Mouse (Mus musculus) hindbrain, postnatal 0 days (tissue): ENCODE results near the gene Cdx4. TPM values are rescaled to one million over a fixed set of nuclear protein-coding genes. Genes with fewer than 3 reads are reported as not detected.

Experiments used
- ATAC-seq: fragments of 200-750 bp; cut with Nextera tagmentation; 2 replicates; pipeline ENCODE4 v1.8.0; 2017; ENCODE audit warnings: mild to moderate bottlenecking, moderate TSS enrichment, moderate library complexity
- DNase-seq: peaks from one replicate; pipeline ENCODE4 v3.0.0-alpha.2; 2015; ENCODE audit warnings: low spot score
- H3K27ac ChIP-seq: fragments of 300-500 bp; sonication (generic); 2 replicates; pipeline ENCODE4 v1.5.1; 2014; ENCODE audit warnings: mild to moderate bottlenecking
- H3K27me3 ChIP-seq: fragments of 300-500 bp; sonication (generic); 2 replicates; pipeline ENCODE4 v1.6.1; 2014; ENCODE audit warnings: low read length, mixed read lengths; ENCODE audit not compliant: insufficient read depth
- H3K36me3 ChIP-seq: fragments of 300-500 bp; sonication (generic); 2 replicates; pipeline ENCODE4 v1.6.1; 2014; ENCODE audit warnings: low read length, mixed read lengths; ENCODE audit not compliant: insufficient read depth
- H3K4me1 ChIP-seq: fragments of 300-500 bp; sonication (generic); 2 replicates; pipeline ENCODE4 v1.6.1; 2014; ENCODE audit warnings: antibody characterized with exemption, low read length, mixed read lengths; ENCODE audit not compliant: insufficient read depth
- H3K4me2 ChIP-seq: fragments of 300-500 bp; sonication (generic); 2 replicates; pipeline ENCODE4 v1.6.1; 2014; ENCODE audit warnings: low read depth, mild to moderate bottlenecking, low read length, moderate library complexity, mixed read lengths
- H3K4me3 ChIP-seq: fragments of 300-500 bp; sonication (generic); 2 replicates; pipeline ENCODE4 v1.5.1; 2014; ENCODE audit warnings: low read length
- H3K9ac ChIP-seq: fragments of 300-500 bp; sonication (generic); replicated peaks from 2 replicates; pipeline ENCODE4 v1.6.1; 2014; ENCODE audit warnings: mild to moderate bottlenecking, low read length, moderate library complexity, mixed read lengths
- H3K9me3 ChIP-seq: fragments of 300-500 bp; sonication (generic); 2 replicates; pipeline ENCODE4 v1.6.1; 2016; ENCODE audit warnings: low read length, mixed read lengths
- CTCF ChIP-seq: IDR thresholded peaks from 2 replicates; pipeline ENCODE4 v1.5.1; 2016; ENCODE audit warnings: antibody characterized with exemption, control low read depth, low read depth
- WGBS: fragments of 180-500 bp; shearing (Covaris S2); extraction: QIAGEN DNeasy Blood & Tissue Kit; methylation state at CpG from one replicate; pipeline ENCODE4 v1.1.7; 2014; 5-methylcytosine and 5-hydroxymethylcytosine counted together
- polyA plus RNA-seq: library from polyadenylated mRNA; unstranded; fragments of >200 nt; fragmentation: Nextera tagmentation; extraction: Ambion mirVana; gene quantifications from 2 replicates; pipeline ENCODE4 v1.2.1, GENCODE M21; 2015
- total RNA-seq: library from RNA; depleted of rRNA; stranded (reverse); fragments of >200 nt; gene quantifications from 2 replicates; pipeline ENCODE4 v1.2.3, GENCODE M21; 2014

Gene Cdx4
- total and polyA plus RNA-seq, 2 experiments from 2014 or later: not detected

GRCm38 (mm10) chrX:103355784-103356183 lies 34.6 kb downstream of the Cdx4 start:
- no peak for TF ChIP-seq CTCF
- peak overlapping the region; percentile 59 for H3K4me3 ChIP-seq
- WGBS: 49% methylated on average over 5 of the region's 5 CpGs
- ATAC-seq (peak; percentile 12; the same call in 1 of the 2 replicates), DNase-seq (no peak)
- H3K36me3 ChIP-seq: no peaks in the 10 kb centered on the region
- no peaks in the 10 kb centered on the region for H3K9me3 ChIP-seq
- no peaks in the 10 kb centered on the region for H3K4me1 ChIP-seq
- 0 out of 2 replicates have a peak overlapping the region, but pooled peaks have one; percentile 66 for H3K9ac ChIP-seq
- peak overlapping the region; percentile 56 for H3K4me2 ChIP-seq
- peaks cover 3% of the 10 kb centered on the region; the same call in 1 of the 2 replicates for H3K27me3 ChIP-seq
- H3K27ac ChIP-seq: no peak overlapping the region

- peak within 1 kb of the TSS; percentile 56 for H3K4me2 ChIP-seq
- H3K9ac ChIP-seq: peak within 1 kb of the TSS; percentile 66
- ATAC-seq (peak; percentile 98), DNase-seq (peak; percentile 92)
- 14% methylated on average over 33 of the region's 34 CpGs for WGBS
- H3K27me3 ChIP-seq: peaks cover 4% of the 10 kb centered on the region; the same call in 1 of the 2 replicates
- H3K4me1 ChIP-seq: no peaks in the 10 kb centered on the region
- H3K36me3 ChIP-seq: no peaks in the 10 kb centered on the region
- peak within 1 kb of the TSS; percentile 65 for H3K27ac ChIP-seq
- no peak for TF ChIP-seq CTCF
- H3K9me3 ChIP-seq: no peaks in the 10 kb centered on the region
- peak within 1 kb of the TSS; percentile 59 for H3K4me3 ChIP-seq
These were observed 35.1 kb downstream of the Cdx4 start, which contains the start of gene Chic1 for GRCm38 (mm10) chrX:103356287-103356686. Chic1 (plus strand) TSS chrX:103356476.

GRCm38 (mm10) chrX:103356761-103357236 lies 35.6 kb downstream of the Cdx4 start:
- 19% methylated on average over 24 of the region's 24 CpGs for WGBS
- Histone ChIP-seq H3K27me3 (peaks cover 4% of the 10 kb centered on the region; the same call in 1 of the 2 replicates), H3K4me2 (peak overlapping the region; percentile 56), H3K36me3 (no peaks in the 10 kb centered on the region), H3K4me1 (no peaks in the 10 kb centered on the region), H3K4me3 (peak overlapping the region; percentile 59), H3K9me3 (no peaks in the 10 kb centered on the region), H3K27ac (peak overlapping the region; percentile 65), H3K9ac (peak overlapping the region; percentile 66)
- ATAC-seq (peak; percentile 79), DNase-seq (peak; percentile 12)
- no peak for TF ChIP-seq CTCF

- DNase-seq: peak; percentile 48
- H3K4me2 ChIP-seq: no peak overlapping the region
- no peak overlapping the region for H3K27ac ChIP-seq
- no peak overlapping the region for H3K4me3 ChIP-seq
- H3K9ac ChIP-seq: no peak overlapping the region
- H3K27me3 ChIP-seq: no peaks in the 10 kb centered on the region
- 36% methylated on average over 5 of the region's 5 CpGs for WGBS
- no peak for ATAC-seq
- no peaks in the 10 kb centered on the region for H3K9me3 ChIP-seq
- H3K36me3 ChIP-seq: no peaks in the 10 kb centered on the region
- no peak for TF ChIP-seq CTCF
- H3K4me1 ChIP-seq: no peaks in the 10 kb centered on the region
These were observed 45.0 kb downstream of the Cdx4 start for GRCm38 (mm10) chrX:103366201-103366600.

GRCm38 (mm10) chrX:103368650-103369049 lies 47.5 kb downstream of the Cdx4 start:
- 42% methylated on average over 3 of the region's 3 CpGs for WGBS
- TF ChIP-seq CTCF: no peak

GRCm38 (mm10) chrX:103371221-103371620 lies 50.0 kb downstream of the Cdx4 start:
- no peak for TF ChIP-seq CTCF
- ATAC-seq: no peak
- no peak overlapping the region for H3K9ac ChIP-seq
- H3K4me2 ChIP-seq: no peak overlapping the region
- no peak overlapping the region for H3K4me3 ChIP-seq
- WGBS: 66% methylated on average over 2 of the region's 2 CpGs
- no peaks in the 10 kb centered on the region for H3K27me3 ChIP-seq
- H3K9me3 ChIP-seq: no peaks in the 10 kb centered on the region
- no peaks in the 10 kb centered on the region for H3K36me3 ChIP-seq
- peak; percentile 11 for DNase-seq
- H3K4me1 ChIP-seq: no peaks in the 10 kb centered on the region
- H3K27ac ChIP-seq: no peak overlapping the region

More at GRCm38 (mm10) chrX:103368650-103369049, 47.5 kb downstream of the Cdx4 start:
- Histone ChIP-seq H3K36me3 (no peaks in the 10 kb centered on the region), H3K4me1 (no peaks in the 10 kb centered on the region), H3K9ac (no peak overlapping the region), H3K9me3 (no peaks in the 10 kb centered on the region), H3K27me3 (no peaks in the 10 kb centered on the region), H3K4me2 (no peak overlapping the region), H3K4me3 (no peak overlapping the region), H3K27ac (no peak overlapping the region)
- no peak for DNase-seq
- ATAC-seq: no peak

GRCm38 (mm10) chrX:103371627-103372026 lies 50.4 kb downstream of the Cdx4 start:
- Histone ChIP-seq H3K4me1 (no peaks in the 10 kb centered on the region), H3K36me3 (no peaks in the 10 kb centered on the region), H3K27me3 (no peaks in the 10 kb centered on the region), H3K4me3 (no peak overlapping the region), H3K27ac (no peak overlapping the region), H3K9ac (no peak overlapping the region), H3K9me3 (no peaks in the 10 kb centered on the region), H3K4me2 (no peak overlapping the region)
- 28% methylated on average over 2 of the region's 2 CpGs for WGBS
- DNase-seq: peak; percentile 33
- TF ChIP-seq CTCF: peak; percentile 54
- ATAC-seq: no peak
